Mouse (Mus musculus) olfactory bulb, adult 2 months (tissue): ENCODE measurements around the gene Krtap4-1.
"Not testable (repeated sequence)": the region's sequence is repeated elsewhere in the genome, so short reads cannot be mapped to it uniquely, and the experiment has no call there.

Experiments used
- CTCF ChIP-seq: fragments of 200-500 bp; IDR thresholded peaks from 2 replicates; pipeline ENCODE4 v1.5.1; 2012; ENCODE audit warnings: low read depth, mild to moderate bottlenecking, low read length, moderate library complexity; ENCODE audit not compliant: insufficient read depth
- POLR2A ChIP-seq: fragments of 200-500 bp; IDR thresholded peaks from 2 replicates; pipeline ENCODE4 v1.6.1; 2012; ENCODE audit warnings: mild to moderate bottlenecking, low read depth, low read length, moderate library complexity; ENCODE audit not compliant: insufficient read depth

GRCm38 (mm10) chr11:99643635-99644139 is 15.6 kb upstream of the Krtap4-1 start, which contains the start of gene Krtap4-7:
- not testable (repeated sequence) for TF ChIP-seq CTCF, POLR2A
